Mouse (Mus musculus): ENCODE data around the gene Arrdc4.

DNA sequence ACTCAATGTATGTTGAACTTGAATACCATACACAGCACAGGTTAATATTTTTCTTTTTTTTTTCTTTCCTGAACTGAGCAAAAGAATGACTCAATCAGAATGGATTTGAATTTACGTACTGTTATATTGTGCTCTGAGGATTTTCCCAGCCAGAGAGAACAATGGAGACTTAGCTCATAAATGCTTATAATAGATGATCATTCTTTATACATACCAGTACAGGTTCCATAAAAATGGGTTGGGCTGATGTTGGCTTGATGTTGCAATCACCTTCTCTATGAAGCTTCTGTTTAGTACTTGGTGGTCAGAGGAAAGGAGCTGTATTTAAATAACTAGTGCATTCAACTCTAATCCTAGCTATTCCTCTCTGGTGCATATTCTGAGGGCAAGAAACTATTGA is 57.6 kb downstream of the Arrdc4 start:
- TF ChIP-seq POLR2A (IDR thresholded peaks at IDR 0.05; ENCODE audit: insufficient read depth, low read length) (no peak), CTCF (IDR thresholded peaks at IDR 0.05; ENCODE audit: low read depth, low read length) (no peak), EP300 (IDR thresholded peaks at IDR 0.05; ENCODE audit: insufficient read depth, low read depth, low read length) (no peak)

Measured in ES-Bruce4 (cell line).